Mouse (Mus musculus) liver, embryonic 16.5 days (tissue): ENCODE measurements at regions not wholly inside any gene's neighbourhood (a gene's known extent, or its start where the extent isn't known, plus 50 kb on each side); places are given as distances from the start of the nearest gene placed in this dataset.

Experiments
- ATAC-seq: fragments of 200-750 bp; cut with Nextera tagmentation; 2 replicates; pipeline ENCODE4 v1.8.0; 2017; ENCODE audit warnings: low read depth, mild to moderate bottlenecking, moderate number of reproducible peaks, moderate library complexity
- H3K27ac ChIP-seq: fragments of 300-500 bp; sonication (generic); 2 replicates; pipeline ENCODE4 v1.5.1; 2014; ENCODE audit warnings: mild to moderate bottlenecking, low read length
- H3K27me3 ChIP-seq: fragments of 300-500 bp; sonication (generic); 2 replicates; pipeline ENCODE4 v1.6.1; 2014; ENCODE audit warnings: low read depth, low read length, mixed read lengths; ENCODE audit not compliant: control insufficient read depth, insufficient read depth
- H3K36me3 ChIP-seq: fragments of 300-500 bp; sonication (generic); 2 replicates; pipeline ENCODE4 v1.6.1; 2014; ENCODE audit warnings: mild to moderate bottlenecking; ENCODE audit not compliant: control insufficient read depth, insufficient read depth
- H3K4me1 ChIP-seq: fragments of 300-500 bp; sonication (generic); 2 replicates; pipeline ENCODE4 v1.6.1; 2014; ENCODE audit warnings: low read depth, low read length, mixed read lengths; ENCODE audit not compliant: control insufficient read depth
- H3K4me2 ChIP-seq: fragments of 300-500 bp; sonication (generic); 2 replicates; pipeline ENCODE4 v1.6.1; 2014; ENCODE audit warnings: low read depth, low read length, mixed read lengths
- H3K4me3 ChIP-seq: fragments of 300-500 bp; sonication (generic); 2 replicates; pipeline ENCODE4 v1.5.1; 2014; ENCODE audit warnings: low read depth, mild to moderate bottlenecking, low read length
- H3K9ac ChIP-seq: fragments of 300-500 bp; sonication (generic); 2 replicates; pipeline ENCODE4 v1.6.1; 2014; ENCODE audit warnings: low read depth, low read length
- H3K9me3 ChIP-seq: fragments of 300-500 bp; sonication (generic); replicated peaks from 2 replicates; pipeline ENCODE4 v1.6.1; 2016; ENCODE audit warnings: low read length; ENCODE audit not compliant: control insufficient read depth
- WGBS: fragments of 180-500 bp; shearing (Covaris S2); extraction: QIAGEN DNeasy Blood & Tissue Kit; methylation state at CpG from one replicate; pipeline ENCODE4 v1.1.7; 2014; ENCODE audit not compliant: insufficient replicate concordance; 5-methylcytosine and 5-hydroxymethylcytosine counted together

DNA sequence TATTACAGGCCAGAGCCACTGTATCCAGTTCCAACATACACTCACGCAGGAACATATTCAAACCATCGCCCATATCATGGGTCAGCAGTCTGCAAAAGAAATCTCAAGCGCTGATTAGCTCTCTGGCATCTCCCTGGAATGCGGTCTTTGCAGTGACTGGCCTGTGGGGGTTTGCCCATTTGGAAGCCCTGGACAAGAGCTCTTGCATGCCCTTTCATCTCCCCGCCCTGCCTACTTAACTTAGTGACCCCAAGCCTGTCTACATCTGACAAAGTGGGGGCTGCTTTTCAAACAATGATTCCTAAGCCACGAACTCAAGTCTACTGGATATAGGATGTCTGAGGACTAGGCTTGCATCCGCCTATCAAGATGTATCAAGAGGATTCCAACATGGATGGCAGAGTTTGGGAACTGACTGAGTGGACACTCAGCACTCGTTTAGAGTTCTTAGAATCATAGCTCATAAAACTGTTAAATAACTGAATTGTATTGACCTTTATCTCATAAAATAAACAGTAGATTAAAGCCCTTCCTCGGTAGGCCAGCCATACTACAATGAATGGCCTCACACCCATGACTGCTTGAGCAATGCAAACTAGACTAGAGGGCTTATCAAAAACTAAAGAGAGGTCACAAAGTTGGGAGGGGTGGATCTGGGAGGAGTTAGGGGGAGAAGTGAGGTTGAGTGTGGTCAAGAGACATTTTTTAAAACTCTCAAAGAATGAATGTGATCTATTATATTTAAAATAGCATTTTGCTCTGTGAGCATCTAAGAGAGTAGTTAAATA lies 97.4 kb upstream of the Zfp827 start:
- H3K4me1 ChIP-seq: no peaks in the 10 kb centered on the region
- no peaks in the 10 kb centered on the region for H3K36me3 ChIP-seq
- no peaks in the 10 kb centered on the region for H3K9me3 ChIP-seq
- no peak for ATAC-seq
- no peak overlapping the region for H3K9ac ChIP-seq
- no peak overlapping the region for H3K4me2 ChIP-seq
- no peaks in the 10 kb centered on the region for H3K27me3 ChIP-seq
- 62% methylated on average over 9 of the region's 9 CpGs for WGBS
- no peak overlapping the region for H3K4me3 ChIP-seq
- no peak overlapping the region for H3K27ac ChIP-seq

DNA sequence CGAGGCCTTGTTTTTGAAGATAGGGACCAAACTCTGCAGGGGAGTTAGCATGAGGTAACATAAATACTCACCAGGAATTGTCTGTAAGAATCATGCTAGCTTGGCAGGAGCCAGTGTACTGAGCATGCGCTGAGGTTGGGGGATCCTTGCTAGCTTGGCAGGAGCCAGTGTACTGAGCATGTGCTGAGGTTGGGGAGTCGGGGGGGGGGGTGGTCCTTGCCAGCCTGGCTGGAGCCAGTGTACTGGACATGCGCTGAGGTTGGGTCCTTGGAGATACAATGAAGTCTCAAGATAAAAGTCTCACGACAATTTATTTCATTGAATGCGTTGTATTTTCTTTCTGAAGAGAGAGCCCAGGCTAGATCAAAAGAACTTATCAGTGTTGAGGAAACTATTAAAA lies 96.2 kb upstream of the Zfp827 start:
- Histone ChIP-seq H3K4me1 (no peaks in the 10 kb centered on the region), H3K36me3 (no peaks in the 10 kb centered on the region), H3K27me3 (no peaks in the 10 kb centered on the region), H3K27ac (no peak overlapping the region), H3K9me3 (no peaks in the 10 kb centered on the region), H3K9ac (no peak overlapping the region), H3K4me2 (no peak overlapping the region), H3K4me3 (no peak overlapping the region)
- 62% methylated on average over 6 of the region's 6 CpGs for WGBS
- ATAC-seq: no peak

GRCm38 (mm10) chr8:78940049-78940448 lies 88.2 kb upstream of the Zfp827 start:
- no peak for ATAC-seq
- no peak overlapping the region for H3K4me3 ChIP-seq
- no peaks in the 10 kb centered on the region for H3K27me3 ChIP-seq
- H3K36me3 ChIP-seq: no peaks in the 10 kb centered on the region
- H3K9ac ChIP-seq: no peak overlapping the region
- no peaks in the 10 kb centered on the region for H3K4me1 ChIP-seq
- H3K4me2 ChIP-seq: no peak overlapping the region
- no peak overlapping the region for H3K27ac ChIP-seq
- 26% methylated on average over 2 of the region's 2 CpGs for WGBS
- H3K9me3 ChIP-seq: no peaks in the 10 kb centered on the region

DNA sequence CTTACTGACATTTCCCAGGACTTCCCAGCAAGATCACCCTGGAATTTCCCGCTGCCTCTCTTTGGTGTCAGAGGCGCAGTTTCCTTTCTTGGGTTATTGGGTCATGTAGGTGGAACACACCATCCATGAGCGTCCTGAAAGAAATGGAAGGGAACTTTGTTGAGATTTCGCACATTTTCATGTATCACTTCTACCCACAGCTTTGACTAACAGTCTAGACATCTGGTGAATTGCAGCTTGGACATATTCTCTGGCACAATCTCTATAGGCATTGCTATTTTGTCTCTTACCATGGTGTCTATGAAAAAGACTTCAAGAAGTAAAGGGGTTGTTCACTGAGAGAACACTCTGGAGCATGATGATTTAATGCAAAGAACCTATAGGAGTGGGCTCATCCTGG lies 86.7 kb upstream of the Zfp827 start:
- Histone ChIP-seq H3K4me2 (no peak overlapping the region), H3K27me3 (no peaks in the 10 kb centered on the region), H3K4me1 (no peaks in the 10 kb centered on the region), H3K9ac (no peak overlapping the region), H3K9me3 (no peaks in the 10 kb centered on the region), H3K27ac (no peak overlapping the region), H3K4me3 (no peak overlapping the region), H3K36me3 (no peaks in the 10 kb centered on the region)
- WGBS: 70% methylated on average over 4 of the region's 4 CpGs
- ATAC-seq: no peak

DNA sequence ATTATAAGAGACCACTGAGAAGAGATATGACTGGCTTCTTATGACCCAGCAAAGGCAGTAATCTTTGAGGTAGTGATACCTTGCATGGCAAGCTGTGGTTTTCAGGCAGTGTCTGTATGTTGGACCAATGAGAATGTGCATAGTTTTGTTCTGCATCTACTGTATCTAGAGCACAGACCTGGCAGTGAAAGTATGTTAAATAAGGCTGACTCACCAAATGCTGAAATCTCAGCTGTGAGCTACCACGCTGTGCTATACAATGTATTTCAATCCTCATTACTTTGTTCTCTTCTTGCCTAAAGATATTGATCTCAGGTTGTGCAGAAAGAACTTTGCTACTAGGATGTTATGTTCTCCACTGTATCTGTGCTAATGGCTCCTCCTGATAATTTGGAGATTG lies 83.9 kb upstream of the Zfp827 start:
- no peak for ATAC-seq
- no peak overlapping the region for H3K27ac ChIP-seq
- H3K9ac ChIP-seq: no peak overlapping the region
- H3K4me1 ChIP-seq: no peaks in the 10 kb centered on the region
- H3K36me3 ChIP-seq: no peaks in the 10 kb centered on the region
- no peak overlapping the region for H3K4me2 ChIP-seq
- H3K4me3 ChIP-seq: no peak overlapping the region
- no peaks in the 10 kb centered on the region for H3K9me3 ChIP-seq
- no peaks in the 10 kb centered on the region for H3K27me3 ChIP-seq
- 65% methylated on average over 1 of the region's 1 CpGs for whole genome bisulfite sequencing

DNA sequence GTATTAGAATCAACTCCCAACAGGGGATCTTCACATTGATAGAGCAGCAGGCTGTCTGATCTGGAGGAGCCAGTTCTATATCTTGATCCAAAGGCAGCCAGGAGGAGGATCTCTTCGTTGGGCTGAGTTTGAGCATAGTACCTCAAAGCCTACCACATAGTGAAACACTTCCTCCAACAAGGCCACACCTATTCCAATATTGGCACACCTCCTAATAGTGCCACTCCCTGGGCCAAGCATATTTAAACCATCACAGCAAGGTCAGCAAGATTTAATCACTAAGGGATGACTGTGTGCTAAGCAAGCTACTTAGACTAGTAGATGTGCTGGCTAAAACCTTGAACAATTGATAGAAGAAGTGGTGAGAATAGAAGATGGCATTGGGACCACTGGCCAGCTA lies 82.6 kb upstream of the Zfp827 start:
- no peak overlapping the region for H3K4me3 ChIP-seq
- H3K27me3 ChIP-seq: no peaks in the 10 kb centered on the region
- no peak for ATAC-seq
- H3K27ac ChIP-seq: no peak overlapping the region
- H3K9me3 ChIP-seq: no peaks in the 10 kb centered on the region
- WGBS: 27% methylated on average over 1 of the region's 1 CpGs
- H3K4me1 ChIP-seq: no peaks in the 10 kb centered on the region
- no peak overlapping the region for H3K4me2 ChIP-seq
- H3K36me3 ChIP-seq: no peaks in the 10 kb centered on the region
- H3K9ac ChIP-seq: no peak overlapping the region

GRCm38 (mm10) chr8:78946085-78946484 lies 82.2 kb upstream of the Zfp827 start:
- Histone ChIP-seq H3K4me3 (no peak overlapping the region), H3K27ac (no peak overlapping the region), H3K4me1 (no peaks in the 10 kb centered on the region), H3K36me3 (no peaks in the 10 kb centered on the region), H3K9ac (no peak overlapping the region), H3K9me3 (no peaks in the 10 kb centered on the region), H3K4me2 (no peak overlapping the region), H3K27me3 (no peaks in the 10 kb centered on the region)
- no peak for ATAC-seq
- 55% methylated on average over 2 of the region's 2 CpGs for WGBS

DNA sequence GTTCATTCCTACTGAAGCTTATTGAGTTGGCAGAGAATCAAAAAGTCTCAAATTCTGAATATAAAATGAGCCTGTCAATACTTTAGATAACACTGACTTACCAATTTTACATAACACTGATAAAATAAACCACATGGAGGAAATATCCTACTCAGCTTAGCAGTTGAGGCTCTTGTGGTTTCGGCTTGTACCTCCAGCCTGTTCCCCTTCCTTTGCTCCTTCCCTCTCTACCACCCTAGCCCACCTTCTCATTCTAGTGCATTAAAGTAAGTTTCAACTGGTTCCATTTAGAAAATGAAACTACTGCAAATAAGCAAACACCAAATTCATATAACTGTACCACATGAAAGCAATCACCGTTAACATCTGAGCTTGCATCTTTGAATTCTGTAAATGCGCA lies 53.2 kb upstream of the Zfp827 start:
- Histone ChIP-seq H3K4me3 (no peak overlapping the region), H3K9ac (no peak overlapping the region), H3K4me2 (no peak overlapping the region), H3K36me3 (no peaks in the 10 kb centered on the region), H3K27ac (no peak overlapping the region), H3K27me3 (no peaks in the 10 kb centered on the region), H3K4me1 (no peaks in the 10 kb centered on the region), H3K9me3 (no peaks in the 10 kb centered on the region)
- no peak for ATAC-seq
- WGBS: 49% methylated on average over 3 of the region's 3 CpGs
